Mouse (Mus musculus): ENCODE results near the gene Cwf19l1.

- no peak for TF ChIP-seq CTCF (IDR thresholded peaks at IDR 0.05; ENCODE audit: low read depth)
- no peak for TF ChIP-seq EP300 (IDR thresholded peaks at IDR 0.05; ENCODE audit: low read depth)
Measured at GRCm38 (mm10) chr19:44071166-44071565, 64.5 kb downstream of the Cwf19l1 start.

Data from heart, postnatal 0 days (tissue).